Mouse (Mus musculus) CH12.LX (cell line): ENCODE data around the gene Ccr10. TPM values are rescaled to one million over a fixed set of nuclear protein-coding genes. Genes with fewer than 3 reads are reported as not detected.

Experiments
- DNase-seq: peaks from one replicate; pipeline ENCODE4 v3.0.0-alpha.2; 2013; ENCODE audit errors: extremely low read depth
- H3K27ac ChIP-seq: 2 replicates; pipeline ENCODE4 v1.5.1; 2012; ENCODE audit warnings: low read depth, mild to moderate bottlenecking, control low read depth, moderate library complexity; ENCODE audit not compliant: insufficient read depth
- H3K27me3 ChIP-seq: replicated peaks from 2 replicates; pipeline ENCODE3; 2012; ENCODE audit warnings: inconsistent platforms
- H3K36me3 ChIP-seq, 2 experiments: replicated peaks in 1 of 2; 2 replicates each; pipeline versions ENCODE3 to v1.6.1; 2012; ENCODE audit warnings: inconsistent platforms in 1 of 2, low read length in 1 of 2, mild to moderate bottlenecking in 1 of 2, mixed read lengths in 1 of 2, moderate library complexity in 1 of 2; ENCODE audit not compliant: control insufficient read depth in 1 of 2, insufficient read depth in 1 of 2
- H3K4me1 ChIP-seq, 2 experiments: 2 replicates each; pipeline ENCODE4 v1.6.1; 2012; ENCODE audit warnings: inconsistent platforms in 1 of 2, moderate library complexity in 1 of 2; ENCODE audit not compliant: insufficient read depth in 2 of 2, control insufficient read depth in 1 of 2
- H3K4me2 ChIP-seq: 2 replicates; pipeline ENCODE4 v1.6.1; 2012; ENCODE audit warnings: low read depth, mild to moderate bottlenecking, control low read depth; ENCODE audit not compliant: poor library complexity, insufficient read depth, severe bottlenecking
- H3K4me3 ChIP-seq, 3 experiments: fragments of 150-350 bp in 1 of 3; sonication (generic) in 1 of 3; replicated peaks in 1 of 3; 2 replicates each; pipeline versions ENCODE3 to v1.5.1; 2011 to 2012; ENCODE audit warnings: low read depth in 2 of 3, low read length in 2 of 3, mild to moderate bottlenecking in 2 of 3, moderate library complexity in 2 of 3, control low read depth in 1 of 3, improper control_type of control experiment in 1 of 3, inconsistent platforms in 1 of 3, mixed read lengths in 1 of 3; ENCODE audit not compliant: poor library complexity in 1 of 3
- H3K79me2 ChIP-seq: replicated peaks from 2 replicates; pipeline ENCODE4 v1.6.1; 2012; ENCODE audit warnings: mild to moderate bottlenecking, moderate library complexity; ENCODE audit not compliant: control insufficient read depth, poor library complexity, insufficient read depth, severe bottlenecking; ENCODE audit errors: extremely low read depth
- H3K9ac ChIP-seq: 2 replicates; pipeline ENCODE4 v1.6.1; 2012; ENCODE audit warnings: low read depth, mild to moderate bottlenecking, control low read depth, moderate library complexity; ENCODE audit not compliant: insufficient read depth
- H3K9me3 ChIP-seq: replicated peaks from 2 replicates; pipeline ENCODE3; 2012; ENCODE audit warnings: low read length, inconsistent platforms, mixed read lengths
- BHLHE40 ChIP-seq: IDR thresholded peaks from 2 replicates; pipeline ENCODE4 v1.6.1; 2011; ENCODE audit warnings: mild to moderate bottlenecking, low read depth, low read length, improper control_type of control experiment
- CHD1 ChIP-seq: IDR thresholded peaks from 2 replicates; pipeline ENCODE4 v1.6.1; 2012; ENCODE audit warnings: low read depth, low read length, improper control_type of control experiment, inconsistent platforms
- CHD2 ChIP-seq: IDR thresholded peaks from 2 replicates; pipeline ENCODE4 v1.6.1; 2011; ENCODE audit warnings: low read length, improper control_type of control experiment
- CTCF ChIP-seq, 2 experiments: IDR thresholded peaks in 1 of 2; conservative IDR thresholded peaks in 1 of 2; 2 replicates each; pipeline ENCODE4 v1.5.1; 2011 to 2012; ENCODE audit warnings: low read depth in 2 of 2, low read length in 2 of 2, improper control_type of control experiment in 1 of 2, inconsistent platforms in 1 of 2, mild to moderate bottlenecking in 1 of 2, moderate library complexity in 1 of 2
- E2F4 ChIP-seq: IDR thresholded peaks from 2 replicates; pipeline ENCODE4 v1.6.1; 2011; ENCODE audit warnings: low read depth, low read length, improper control_type of control experiment; ENCODE audit not compliant: insufficient replicate concordance
- ELF1 ChIP-seq: IDR thresholded peaks from 2 replicates; pipeline ENCODE4 v1.6.1; 2014; ENCODE audit warnings: low read depth, mild to moderate bottlenecking, inconsistent platforms, low read length, improper control_type of control experiment
- EP300 ChIP-seq: IDR thresholded peaks from 2 replicates; pipeline ENCODE4 v1.6.1; 2011; ENCODE audit warnings: low read length, improper control_type of control experiment
- ETS1 ChIP-seq: conservative IDR thresholded peaks from 2 replicates; pipeline ENCODE4 v1.6.1; 2012; ENCODE audit warnings: low read depth, mild to moderate bottlenecking, inconsistent platforms, low read length, improper control_type of control experiment, moderate library complexity
- GABPA ChIP-seq: IDR thresholded peaks from 2 replicates; pipeline ENCODE4 v1.6.1; 2012; ENCODE audit warnings: low read depth, low read length, improper control_type of control experiment, inconsistent platforms; ENCODE audit not compliant: insufficient replicate concordance
- HCFC1 ChIP-seq: IDR thresholded peaks from 2 replicates; pipeline ENCODE4 v1.6.1; 2012; ENCODE audit warnings: low read depth, mild to moderate bottlenecking, inconsistent platforms, low read length, improper control_type of control experiment
- IRF4 ChIP-seq: IDR thresholded peaks from 2 replicates; pipeline ENCODE4 v1.6.1; 2014; ENCODE audit warnings: low read depth, mild to moderate bottlenecking, inconsistent platforms, low read length, improper control_type of control experiment
- JUN ChIP-seq: IDR thresholded peaks from 2 replicates; pipeline ENCODE4 v1.6.1; 2011; ENCODE audit warnings: low read depth, mild to moderate bottlenecking, low read length, improper control_type of control experiment, moderate library complexity; ENCODE audit not compliant: insufficient read depth
- JUND ChIP-seq: conservative IDR thresholded peaks from 2 replicates; pipeline ENCODE4 v1.6.1; 2011; ENCODE audit warnings: low read depth, low read length, improper control_type of control experiment
- KAT2A ChIP-seq: IDR thresholded peaks from 2 replicates; pipeline ENCODE4 v1.6.1; 2012; ENCODE audit warnings: low read length, improper control_type of control experiment, inconsistent platforms; ENCODE audit not compliant: insufficient replicate concordance
- MAFK ChIP-seq: IDR thresholded peaks from 2 replicates; pipeline ENCODE4 v1.6.1; 2011; ENCODE audit warnings: low read length, improper control_type of control experiment; ENCODE audit not compliant: insufficient replicate concordance
- MAX ChIP-seq: IDR thresholded peaks from 2 replicates; pipeline ENCODE4 v1.6.1; 2011; ENCODE audit warnings: low read length, improper control_type of control experiment
- MAZ ChIP-seq: IDR thresholded peaks from 2 replicates; pipeline ENCODE4 v1.6.1; 2012; ENCODE audit warnings: low read depth, mild to moderate bottlenecking, inconsistent platforms, low read length, improper control_type of control experiment, moderate library complexity
- MEF2A ChIP-seq: IDR thresholded peaks from 2 replicates; pipeline ENCODE4 v1.6.1; 2014; ENCODE audit warnings: low read depth, mild to moderate bottlenecking, inconsistent platforms, low read length, improper control_type of control experiment, borderline replicate concordance
- MXI1 ChIP-seq: IDR thresholded peaks from 2 replicates; pipeline ENCODE4 v1.6.1; 2011; ENCODE audit warnings: mild to moderate bottlenecking, low read depth, low read length, improper control_type of control experiment
- MYC ChIP-seq: IDR thresholded peaks from 2 replicates; pipeline ENCODE4 v1.6.1; 2011; ENCODE audit warnings: low read depth, mild to moderate bottlenecking, improper control_type of control experiment, low read length
- NELFE ChIP-seq: IDR thresholded peaks from 2 replicates; pipeline ENCODE4 v1.6.1; 2011; ENCODE audit warnings: low read depth, low read length, improper control_type of control experiment
- NRF1 ChIP-seq: IDR thresholded peaks from 2 replicates; pipeline ENCODE4 v1.6.1; 2014; ENCODE audit warnings: low read depth, mild to moderate bottlenecking, inconsistent platforms, low read length, improper control_type of control experiment, moderate library complexity
- PAX5 ChIP-seq: IDR thresholded peaks from 2 replicates; pipeline ENCODE4 v1.6.1; 2012; ENCODE audit warnings: low read length, inconsistent platforms, mixed read lengths
- POLR2A ChIP-seq: IDR thresholded peaks from 2 replicates; pipeline ENCODE4 v1.6.1; 2011; ENCODE audit warnings: low read depth, mild to moderate bottlenecking, improper control_type of control experiment, low read length
- POLR2AphosphoS2 ChIP-seq: IDR thresholded peaks from 2 replicates; pipeline ENCODE4 v1.6.1; 2011; ENCODE audit warnings: low read depth, low read length, improper control_type of control experiment
- RAD21 ChIP-seq: IDR thresholded peaks from 2 replicates; pipeline ENCODE4 v1.6.1; 2011; ENCODE audit warnings: low read depth, mild to moderate bottlenecking, low read length, improper control_type of control experiment, moderate library complexity
- RCOR1 ChIP-seq: conservative IDR thresholded peaks from 2 replicates; pipeline ENCODE4 v1.6.1; 2012; ENCODE audit warnings: low read depth, mild to moderate bottlenecking, inconsistent platforms, low read length, improper control_type of control experiment
- SIN3A ChIP-seq: IDR thresholded peaks from 2 replicates; pipeline ENCODE4 v1.6.1; 2012; ENCODE audit warnings: low read length, improper control_type of control experiment, inconsistent platforms
- SMC3 ChIP-seq: IDR thresholded peaks from 2 replicates; pipeline ENCODE4 v1.6.1; 2011; ENCODE audit warnings: low read depth, low read length, improper control_type of control experiment
- TBP ChIP-seq: conservative IDR thresholded peaks from 2 replicates; pipeline ENCODE4 v1.6.1; 2011; ENCODE audit warnings: low read depth, low read length, improper control_type of control experiment
- TCF12 ChIP-seq: IDR thresholded peaks from 2 replicates; pipeline ENCODE4 v1.6.1; 2014; ENCODE audit warnings: low read depth, mild to moderate bottlenecking, inconsistent platforms, low read length, improper control_type of control experiment
- UBTF ChIP-seq: IDR thresholded peaks from 2 replicates; pipeline ENCODE4 v1.6.1; 2012; ENCODE audit warnings: low read depth, mild to moderate bottlenecking, inconsistent platforms, low read length, improper control_type of control experiment, moderate library complexity
- USF1 ChIP-seq: IDR thresholded peaks from 2 replicates; pipeline ENCODE4 v1.6.1; 2014; ENCODE audit warnings: low read depth, mild to moderate bottlenecking, inconsistent platforms, low read length, improper control_type of control experiment
- USF2 ChIP-seq: conservative IDR thresholded peaks from 2 replicates; pipeline ENCODE4 v1.6.1; 2011; ENCODE audit warnings: low read depth, low read length, improper control_type of control experiment
- ZC3H11A ChIP-seq: IDR thresholded peaks from 2 replicates; pipeline ENCODE4 v1.6.1; 2012; ENCODE audit warnings: low read depth, mild to moderate bottlenecking, inconsistent platforms, low read length, improper control_type of control experiment
- ZKSCAN1 ChIP-seq: IDR thresholded peaks from 2 replicates; pipeline ENCODE4 v1.6.1; 2012; ENCODE audit warnings: low read depth, inconsistent platforms, low read length, improper control_type of control experiment, borderline replicate concordance
- ZMIZ1 ChIP-seq: IDR thresholded peaks from 2 replicates; pipeline ENCODE4 v1.6.1; 2012; ENCODE audit warnings: low read depth, mild to moderate bottlenecking, inconsistent platforms, low read length, improper control_type of control experiment
- ZNF384 ChIP-seq: IDR thresholded peaks from 2 replicates; pipeline ENCODE4 v1.6.1; 2012; ENCODE audit warnings: low read depth, low read length, improper control_type of control experiment, inconsistent platforms
- dilution Hi-C: fragments of 300-500 bp; cut with MboI; formaldehyde crosslinking; loops from 2 replicates; pipeline ENCODE4 v1.14.3; 2020; ENCODE audit warnings: low sequenced_read_pairs; ENCODE audit not compliant: extremely low pct_unique_long_range_greater_than_20kb, extremely low pct_ligation_motif_present
- in situ Hi-C: fragments of 300-500 bp; cut with MboI; formaldehyde crosslinking; loops from 3 replicates; pipeline ENCODE4 v1.14.3; 2019; ENCODE audit warnings: low sequenced_read_pairs, low pct_ligation_motif_present, low pct_unique_long_range_greater_than_20kb, mixed read lengths
- polyA plus RNA-seq: library from polyadenylated mRNA; unstranded; fragments of >175 nt; gene quantifications from 2 replicates; pipeline ENCODE4 v1.2.1, GENCODE M21; 2012; ENCODE audit warnings: low read depth; ENCODE audit not compliant: insufficient read length
- total RNA-seq, 2 experiments: library from RNA; depleted of rRNA; stranded (reverse); fragments of 300-350 nt in 1 of 2; fragments of >200 nt in 1 of 2; gene quantifications; 2 replicates each; pipeline ENCODE4 v1.2.3; 2012 to 2014

Ccr10 gene
- total and polyA plus RNA-seq, 3 experiments = 12.3 to 29.6 (median 17.2) TPM

DNA sequence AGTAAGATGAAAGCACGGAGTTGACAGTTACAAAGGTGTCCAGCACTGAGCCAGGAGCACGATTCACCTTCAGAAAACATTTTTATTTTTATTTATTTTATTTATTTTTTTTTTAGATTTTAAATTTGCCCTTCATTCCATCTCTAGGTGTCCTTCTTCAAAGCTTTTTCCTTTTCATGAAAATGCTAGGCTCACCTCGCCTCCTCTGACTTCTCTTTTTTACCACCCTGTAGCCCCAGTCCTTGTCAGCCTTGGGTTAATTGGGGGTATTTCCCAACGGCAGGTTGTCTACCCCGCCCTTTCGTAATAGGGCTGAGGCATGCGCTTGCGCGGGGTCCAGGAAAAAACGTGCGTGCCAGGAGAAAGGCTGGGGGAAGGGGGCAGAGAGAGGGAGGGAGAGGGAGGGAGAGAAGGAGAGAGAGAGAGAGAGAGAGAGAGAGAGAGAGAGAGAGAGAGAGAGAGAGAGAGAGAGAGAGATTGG, 433 bp upstream of the Ccr10 start:
- Histone ChIP-seq H3K9me3 (no peaks in the 10 kb centered on the region), H3K27ac (peak overlapping the region; percentile 78), H3K79me2 (peaks cover 12% of the 10 kb centered on the region), H3K36me3 (peaks cover 5 to 29% of the 10 kb centered on the region in 2 experiments), H3K4me2 (peak overlapping the region; percentile 91), H3K9ac (peak overlapping the region; percentile 54), H3K4me3 (peak overlapping the region; percentile 64 to 79 (median 68)), H3K27me3 (peaks cover under 1% of the 10 kb centered on the region), H3K4me1 (peaks cover 9 to 70% of the 10 kb centered on the region in 2 experiments)
- dilution Hi-C loops = no loop called here
- TF ChIP-seq SMC3 (no peak), CHD1 (peak; percentile 95), NRF1 (peak; percentile 90), SIN3A (peak; percentile 94), E2F4 (no peak), JUND (no peak), ZC3H11A (no peak), HCFC1 (0 out of 2 replicates have a peak, but pooled peaks have one; percentile 37), MYC (no peak; the same call in 1 of the 2 replicates), CHD2 (no peak; the same call in 1 of the 2 replicates), TBP (no peak), ZNF384 (peak; percentile 69), TCF12 (peak; percentile 57), RCOR1 (no peak; the same call in 1 of the 2 replicates), ETS1 (peak; percentile 75), GABPA (no peak), KAT2A (no peak), POLR2A (no peak; the same call in 1 of the 2 replicates), USF1 (no peak), MXI1 (peak; percentile 89; the same call in 1 of the 2 replicates), IRF4 (0 out of 2 replicates have a peak, but pooled peaks have one; percentile 22), USF2 (no peak), MAX (peak; percentile 58; the same call in 1 of the 2 replicates), BHLHE40 (peak; percentile 96), POLR2AphosphoS2 (no peak), JUN (no peak), PAX5 (no peak), MAZ (peak; percentile 90), ELF1 (no peak), UBTF (no peak), ZKSCAN1 (no peak), EP300 (no peak), MEF2A (peak; percentile 69; the same call in 1 of the 2 replicates), NELFE (no peak), CTCF (conservative IDR thresholded peaks at IDR 0.05 in 1 of 2, IDR thresholded peaks at IDR 0.05 in 1 of 2; ENCODE audit: low read depth in 2 of 2, low read length in 2 of 2) (no peak), RAD21 (no peak), ZMIZ1 (no peak), MAFK (no peak)
- in situ Hi-C loops = no loop called here
- DNase-seq = peak; percentile 90
